Mouse (Mus musculus): ENCODE results near the gene Lgals2.

GRCm38 (mm10) chr15:78840241-78840640 is 15.1 kb downstream of the Lgals2 start:
- TF ChIP-seq POLR2A (IDR thresholded peaks at IDR 0.05; ENCODE audit: low read depth, low read length), result no peak
- no peak for TF ChIP-seq CTCF (IDR thresholded peaks at IDR 0.05; ENCODE audit: extremely low read depth, insufficient read length, insufficient replicate concordance, low read depth, low read length)
